Mouse (Mus musculus): ENCODE data around the gene Eif3a.

- TF ChIP-seq EP300 (IDR thresholded peaks at IDR 0.05; ENCODE audit: low read depth) (no peak), CTCF (IDR thresholded peaks at IDR 0.05; ENCODE audit: low read depth) (peak; percentile 94)
Measured at GRCm38 (mm10) chr19:60837747-60838146, 47.3 kb upstream of the Eif3a start.

Measured in liver, postnatal 0 days (tissue).